Mouse (Mus musculus): Measurements from ENCODE around the gene Gpr176.

DNA sequence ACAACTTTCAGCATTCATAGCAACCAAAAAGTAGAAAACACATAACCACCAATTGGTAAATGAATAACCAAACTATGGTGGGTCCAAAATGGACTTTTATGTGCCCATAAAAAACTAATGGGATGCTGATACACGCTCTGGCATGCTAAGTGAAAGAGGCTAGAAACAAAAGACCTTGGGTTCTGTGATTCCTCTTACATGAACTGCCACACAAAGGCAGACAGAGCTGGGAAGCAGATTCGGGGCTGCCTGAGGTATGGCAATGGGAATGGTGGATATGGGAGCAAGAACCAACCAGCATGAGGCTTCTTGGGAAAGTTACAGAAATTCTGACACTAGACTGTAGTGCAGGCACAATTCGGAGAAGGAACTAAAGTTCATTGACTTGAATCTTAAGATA, 90.8 kb downstream of the Gpr176 start:
- no peak for TF ChIP-seq USF1 (IDR thresholded peaks at IDR 0.05; ENCODE audit: low read depth, low read length)
- no peak for TF ChIP-seq NELFE (IDR thresholded peaks at IDR 0.05; ENCODE audit: low read depth, low read length)
- TF ChIP-seq JUND (IDR thresholded peaks at IDR 0.05; ENCODE audit: low read depth, low read length) = no peak
- TF ChIP-seq MAX (IDR thresholded peaks at IDR 0.05; ENCODE audit: low read length) = no peak
- TF ChIP-seq ZNF384 (IDR thresholded peaks at IDR 0.05; ENCODE audit: low read depth, low read length) = no peak
- TF ChIP-seq RCOR1 (IDR thresholded peaks at IDR 0.05; ENCODE audit: low read depth, low read length) = no peak
- no peak for TF ChIP-seq HCFC1 (IDR thresholded peaks at IDR 0.05; ENCODE audit: low read depth, low read length)
- TF ChIP-seq MYB (IDR thresholded peaks at IDR 0.05; ENCODE audit: low read depth, low read length) = no peak
